ENCODE assay signal across 8 mouse cellular contexts in genomic region chr6:83108762-83109668, GRCm38 (mm10). TPM values are rescaled to one million over a fixed set of nuclear protein-coding genes. Genes with fewer than 3 reads are reported as not detected.
DNase-seq lines count a peak whose midpoint lies in the region; ATAC-seq and TF ChIP-seq lines count a peak whose summit lies in the region.

TSS of gene Mrpl53 (plus strand) at chr6:83109040.

- intact Hi-C loops in heart, postnatal 25 days (cut with DNase I): loop anchor here (5.0 kb wide), 1 partner anchor 158 kb away; no protein-coding TSS in a partner anchor

- peak within 1 kb of the TSS; percentile 80 for H3K4me2 ChIP-seq in CH12.LX (ENCODE audit: insufficient read depth, low read depth, poor library complexity, severe bottlenecking)
- H3K4me2 ChIP-seq in forebrain, embryonic 16.5 days (ENCODE audit: low read length): peak within 1 kb of the TSS; percentile 96
- H3K4me2 ChIP-seq in neural tube, embryonic 15.5 days: peak within 1 kb of the TSS; percentile 85

- TF ChIP-seq EP300 in CH12.LX (IDR thresholded peaks at IDR 0.05; ENCODE audit: low read length): no peak

- H3K9me3 ChIP-seq in CH12.LX (replicated peaks; ENCODE audit: low read length): no peaks in the 10 kb centered on the region
- H3K9me3 ChIP-seq in forebrain, embryonic 16.5 days (ENCODE audit: control insufficient read depth, low read length): no peaks in the 10 kb centered on the region
- no peaks in the 10 kb centered on the region for H3K9me3 ChIP-seq in neural tube, embryonic 15.5 days (replicated peaks)

- H3K79me2 ChIP-seq in CH12.LX (replicated peaks; ENCODE audit: control insufficient read depth, extremely low read depth, insufficient read depth, poor library complexity, severe bottlenecking): peaks cover 15% of the 10 kb centered on the region

- dilution Hi-C loops in CH12.LX (cut with MboI; ENCODE audit: extremely low pct_ligation_motif_present, extremely low pct_unique_long_range_greater_than_20kb, low sequenced_read_pairs): no loop called here

- H3K36me3 ChIP-seq in CH12.LX (replicated peaks in 1 of 2; ENCODE audit: control insufficient read depth in 1 of 2, insufficient read depth in 1 of 2, low read length in 1 of 2): peaks cover 9 to 52% of the 10 kb centered on the region in 2 experiments
- H3K36me3 ChIP-seq in forebrain, embryonic 16.5 days (ENCODE audit: control insufficient read depth, insufficient read depth): no peaks in the 10 kb centered on the region
- H3K36me3 ChIP-seq in neural tube, embryonic 15.5 days: peaks cover 27% of the 10 kb centered on the region
- no peaks in the 10 kb centered on the region for H3K36me3 ChIP-seq in testis, adult 2 months (ENCODE audit: control insufficient read depth, insufficient read depth, low read length)

- H3K4me1 ChIP-seq in CH12.LX (ENCODE audit: control insufficient read depth in 1 of 2, insufficient read depth in 2 of 2): peaks cover 8 to 40% of the 10 kb centered on the region in 2 experiments
- peaks cover 20% of the 10 kb centered on the region for H3K4me1 ChIP-seq in forebrain, embryonic 16.5 days (replicated peaks; ENCODE audit: control insufficient read depth, insufficient read depth, low read length)
- H3K4me1 ChIP-seq in lung, adult 2 months (ENCODE audit: control insufficient read depth, insufficient read depth, low read length): no peaks in the 10 kb centered on the region
- peaks cover 26% of the 10 kb centered on the region for H3K4me1 ChIP-seq in neural tube, embryonic 15.5 days
- peaks cover 9% of the 10 kb centered on the region for H3K4me1 ChIP-seq in testis, adult 2 months (ENCODE audit: control insufficient read depth, insufficient read depth, low read length)

- in situ Hi-C loops in CH12.LX (cut with MboI; ENCODE audit: low pct_ligation_motif_present, low pct_unique_long_range_greater_than_20kb, low sequenced_read_pairs): no loop called here

- peak within 1 kb of the TSS; percentile 83 for H3K27ac ChIP-seq in CH12.LX (ENCODE audit: insufficient read depth, low read depth)
- H3K27ac ChIP-seq in forebrain, embryonic 16.5 days (ENCODE audit: low read length): peak within 1 kb of the TSS; percentile 72
- peak within 1 kb of the TSS; percentile 86 for H3K27ac ChIP-seq in neural tube, embryonic 15.5 days (replicated peaks)
- H3K27ac ChIP-seq in testis, adult 2 months (ENCODE audit: control insufficient read depth, insufficient read depth, low read depth, low read length): peak within 1 kb of the TSS; percentile 89

- H3K27me3 ChIP-seq in CH12.LX (replicated peaks): no peaks in the 10 kb centered on the region
- H3K27me3 ChIP-seq in forebrain, embryonic 16.5 days (replicated peaks; ENCODE audit: control insufficient read depth, insufficient read depth, low read length): no peaks in the 10 kb centered on the region
- no peaks in the 10 kb centered on the region for H3K27me3 ChIP-seq in neural tube, embryonic 15.5 days (replicated peaks)
- H3K27me3 ChIP-seq in testis, adult 2 months (ENCODE audit: control insufficient read depth, insufficient read depth, low read length): no peaks in the 10 kb centered on the region

- ATAC-seq in forebrain, embryonic 16.5 days: peak; percentile 79
- peak; percentile 91 for ATAC-seq in neural tube, embryonic 15.5 days (ENCODE audit: low FRiP score)

- peak within 1 kb of the TSS; percentile 77 for H3K9ac ChIP-seq in CH12.LX (ENCODE audit: insufficient read depth, low read depth)
- peak within 1 kb of the TSS; percentile 93 for H3K9ac ChIP-seq in forebrain, embryonic 16.5 days (replicated peaks; ENCODE audit: low read depth, low read length)
- peak within 1 kb of the TSS; percentile 81 for H3K9ac ChIP-seq in neural tube, embryonic 15.5 days (replicated peaks)

- TF ChIP-seq CTCF in CH12.LX (conservative IDR thresholded peaks at IDR 0.05 in 1 of 2, IDR thresholded peaks at IDR 0.05 in 1 of 2; ENCODE audit: low read depth in 2 of 2, low read length in 2 of 2): no peak
- TF ChIP-seq CTCF in lung, adult 2 months (IDR thresholded peaks at IDR 0.05; ENCODE audit: insufficient read depth, low read length): no peak
- peak; percentile 7; the same call in 1 of the 2 replicates for TF ChIP-seq CTCF in testis, adult 2 months (IDR thresholded peaks at IDR 0.05; ENCODE audit: control insufficient read depth, insufficient read depth, insufficient replicate concordance, low read depth, low read length)

- DNase-seq in CH12.LX (ENCODE audit: extremely low read depth): peak; percentile 63
- peak; percentile 84 for DNase-seq in cerebellum, adult 11-12 months
- DNase-seq in heart, postnatal 25 days (ENCODE audit: low spot score): peak; percentile 72
- peak; percentile 68 to 79 for DNase-seq in layer of hippocampus, adult 18-20 months (ENCODE audit: low spot score in 2 of 2)
- DNase-seq in lung, adult 2 months: peak; percentile 85

- TF ChIP-seq RAD21 in CH12.LX (IDR thresholded peaks at IDR 0.05; ENCODE audit: low read depth, low read length): no peak

- WGBS in forebrain, embryonic 16.5 days: under 1% methylated on average over 76 of the region's 76 CpGs
- under 1% methylated on average over 76 of the region's 76 CpGs for WGBS in lung, adult 2 months
- WGBS in neural tube, embryonic 15.5 days: under 1% methylated on average over 74 of the region's 76 CpGs

- peak within 1 kb of the TSS; percentile 70 to 100 (median 99) for H3K4me3 ChIP-seq in CH12.LX (replicated peaks in 1 of 3; ENCODE audit: low read depth in 2 of 3, low read length in 2 of 3, poor library complexity in 1 of 3)
- H3K4me3 ChIP-seq in forebrain, embryonic 16.5 days (replicated peaks; ENCODE audit: low read length): peak within 1 kb of the TSS; percentile 96
- peak within 1 kb of the TSS; percentile 76 for H3K4me3 ChIP-seq in lung, adult 2 months (replicated peaks; ENCODE audit: extremely low read depth, low read depth, low read length)
- H3K4me3 ChIP-seq in neural tube, embryonic 15.5 days (replicated peaks): peak within 1 kb of the TSS; percentile 72
- peak within 1 kb of the TSS; percentile 97 for H3K4me3 ChIP-seq in testis, adult 2 months (ENCODE audit: control insufficient read depth, low read depth, low read length)

- TF ChIP-seq POLR2A in CH12.LX (IDR thresholded peaks at IDR 0.05; ENCODE audit: low read depth, low read length): peak; percentile 87
- TF ChIP-seq POLR2A in lung, adult 2 months (IDR thresholded peaks at IDR 0.05; ENCODE audit: borderline replicate concordance, extremely low read depth, low read depth, low read length): peak; percentile 88; the same call in 1 of the 2 replicates
- peak; percentile 45 for TF ChIP-seq POLR2A in testis, adult 2 months (IDR thresholded peaks at IDR 0.05; ENCODE audit: control insufficient read depth, low read depth, low read length)

TF ChIP-seq in CH12.LX, 34 proteins besides CTCF, POLR2A, EP300 and RAD21:
- TF ChIP-seq SIN3A (IDR thresholded peaks at IDR 0.05; ENCODE audit: low read length): peak; percentile 73
- TF ChIP-seq ZMIZ1 (IDR thresholded peaks at IDR 0.05; ENCODE audit: low read depth, low read length): peak; percentile 70; the same call in 1 of the 2 replicates
- TF ChIP-seq MXI1 (IDR thresholded peaks at IDR 0.05; ENCODE audit: low read depth, low read length): peak; percentile 74; the same call in 1 of the 2 replicates
- peak; percentile 82 for TF ChIP-seq TCF12 (IDR thresholded peaks at IDR 0.05; ENCODE audit: low read depth, low read length)
- no peak for TF ChIP-seq MYC (IDR thresholded peaks at IDR 0.05; ENCODE audit: low read depth, low read length)
- 0 out of 2 replicates have a peak, but pooled peaks have one; percentile 14 for TF ChIP-seq MAX (IDR thresholded peaks at IDR 0.05; ENCODE audit: low read length)
- no peak for TF ChIP-seq ETS1 (conservative IDR thresholded peaks at IDR 0.05; ENCODE audit: low read depth, low read length)
- TF ChIP-seq TBP (conservative IDR thresholded peaks at IDR 0.05; ENCODE audit: low read depth, low read length): peak; percentile 82
- peak; percentile 95 for TF ChIP-seq HCFC1 (IDR thresholded peaks at IDR 0.05; ENCODE audit: low read depth, low read length)
- TF ChIP-seq RCOR1 (conservative IDR thresholded peaks at IDR 0.05; ENCODE audit: low read depth, low read length): no peak
- no peak for TF ChIP-seq ZKSCAN1 (IDR thresholded peaks at IDR 0.05; ENCODE audit: borderline replicate concordance, low read depth, low read length)
- TF ChIP-seq IRF4 (IDR thresholded peaks at IDR 0.05; ENCODE audit: low read depth, low read length): peak; percentile 45
- TF ChIP-seq JUND (conservative IDR thresholded peaks at IDR 0.05; ENCODE audit: low read depth, low read length): no peak
- TF ChIP-seq NELFE (IDR thresholded peaks at IDR 0.05; ENCODE audit: low read depth, low read length): peak; percentile 91
- peak; percentile 45; the same call in 1 of the 2 replicates for TF ChIP-seq MEF2A (IDR thresholded peaks at IDR 0.05; ENCODE audit: borderline replicate concordance, low read depth, low read length)
- TF ChIP-seq UBTF (IDR thresholded peaks at IDR 0.05; ENCODE audit: low read depth, low read length): 0 out of 2 replicates have a peak, but pooled peaks have one; percentile 63
- TF ChIP-seq POLR2AphosphoS2 (IDR thresholded peaks at IDR 0.05; ENCODE audit: low read depth, low read length): peak; percentile 78; the same call in 1 of the 2 replicates
- TF ChIP-seq NRF1 (IDR thresholded peaks at IDR 0.05; ENCODE audit: low read depth, low read length): peak; percentile 51; the same call in 1 of the 2 replicates
- no peak for TF ChIP-seq E2F4 (IDR thresholded peaks at IDR 0.05; ENCODE audit: insufficient replicate concordance, low read depth, low read length)
- TF ChIP-seq USF2 (conservative IDR thresholded peaks at IDR 0.05; ENCODE audit: low read depth, low read length): no peak
- no peak for TF ChIP-seq MAZ (IDR thresholded peaks at IDR 0.05; ENCODE audit: low read depth, low read length)
- TF ChIP-seq KAT2A (IDR thresholded peaks at IDR 0.05; ENCODE audit: insufficient replicate concordance, low read length): peak; percentile 94; the same call in 1 of the 2 replicates
- peak; percentile 80 for TF ChIP-seq ELF1 (IDR thresholded peaks at IDR 0.05; ENCODE audit: low read depth, low read length)
- peak; percentile 93 for TF ChIP-seq CHD2 (IDR thresholded peaks at IDR 0.05; ENCODE audit: low read length)

RNA-seq across cellular contexts. Expression of gene Mrpl53, which starts in this region (rescaled TPM):
- total RNA-seq in CH12.LX (2012; rRNA removed): 74.0 and 83.3 TPM in 2 replicates
- 52.2 and 54.2 TPM in 2 replicates for total RNA-seq in CH12.LX (2014; rRNA removed)
- polyA plus RNA-seq in CH12.LX (2012; ENCODE audit: insufficient read length, low read depth): 52.9 and 55.5 TPM in 2 replicates
- polyA plus RNA-seq in forebrain, embryonic 16.5 days (2015; fragmentation: Nextera tagmentation; extraction: Ambion mirVana): 109 and 122 TPM in 2 replicates
- total RNA-seq in heart, postnatal 25 days (2021): 100 to 1,000 TPM; 127 to 151 TPM
- total RNA-seq in layer of hippocampus, adult 18-20 months (2021): 10 to 100 TPM; 58.4 to 69.3 TPM
- polyA plus RNA-seq in lung, adult 2 months (2012; rRNA removed): 60.3 and 68.7 TPM in 2 replicates
- 121 and 123 TPM in 2 replicates for polyA plus RNA-seq in neural tube, embryonic 15.5 days (2015; fragmentation: Nextera tagmentation; extraction: Ambion mirVana)
- 71.3 and 82.0 TPM in 2 replicates for polyA plus RNA-seq in testis, adult 2 months (2012; rRNA removed)

Comparison
In these comparisons a context has a peak if more than half of its experiments do, and no peak if none do; other contexts are left out.
1. Peak in every context shown above with its lines: DNase-seq, ATAC-seq, H3K4me3 ChIP-seq and H3K27ac ChIP-seq.